Mouse (Mus musculus) heart, embryonic 15.5 days (tissue): Measurements from ENCODE around the gene Agps. TPM values are rescaled to one million over a fixed set of nuclear protein-coding genes. Genes with fewer than 3 reads are reported as not detected.

Experiments used
- ATAC-seq: fragments of 200-750 bp; cut with Nextera tagmentation; replicated peaks from 2 replicates; pipeline ENCODE4 v1.8.0; 2017; ENCODE audit warnings: low read depth, moderate TSS enrichment; ENCODE audit not compliant: insufficient number of reproducible peaks, insufficient read depth, low FRiP score
- H3K27ac ChIP-seq: fragments of 300-500 bp; sonication (generic); 2 replicates; pipeline ENCODE4 v1.5.1; 2015; ENCODE audit warnings: mild to moderate bottlenecking, inconsistent platforms
- H3K27me3 ChIP-seq: fragments of 300-500 bp; sonication (generic); 2 replicates; pipeline ENCODE4 v1.6.1; 2015; ENCODE audit warnings: inconsistent platforms
- H3K36me3 ChIP-seq: fragments of 300-500 bp; sonication (generic); 2 replicates; pipeline ENCODE4 v1.6.1; 2015; ENCODE audit warnings: mild to moderate bottlenecking, inconsistent platforms
- H3K4me1 ChIP-seq: fragments of 300-500 bp; sonication (generic); replicated peaks from 2 replicates; pipeline ENCODE4 v1.6.1; 2015; ENCODE audit warnings: inconsistent platforms
- H3K4me2 ChIP-seq: fragments of 300-500 bp; sonication (generic); 2 replicates; pipeline ENCODE4 v1.6.1; 2015; ENCODE audit warnings: inconsistent platforms, mild to moderate bottlenecking, moderate library complexity
- H3K4me3 ChIP-seq: fragments of 300-500 bp; sonication (generic); 2 replicates; pipeline ENCODE4 v1.5.1; 2015; ENCODE audit warnings: mild to moderate bottlenecking, inconsistent platforms
- H3K9ac ChIP-seq: fragments of 300-500 bp; sonication (generic); 2 replicates; pipeline ENCODE4 v1.6.1; 2015; ENCODE audit warnings: mild to moderate bottlenecking, inconsistent platforms
- H3K9me3 ChIP-seq: fragments of 300-500 bp; sonication (generic); replicated peaks from 2 replicates; pipeline ENCODE4 v1.6.1; 2016; ENCODE audit warnings: inconsistent platforms
- WGBS: fragments of 180-500 bp; shearing (Covaris S2); methylation state at CpG from one replicate; pipeline ENCODE4 v1.1.7; 2015; ENCODE audit warnings: mixed read lengths; 5-methylcytosine and 5-hydroxymethylcytosine counted together
- polyA plus RNA-seq: library from polyadenylated mRNA; unstranded; fragments of >200 nt; fragmentation: Nextera tagmentation; extraction: Ambion mirVana; gene quantifications from 2 replicates; pipeline ENCODE4 v1.2.1, GENCODE M21; 2015

Agps gene
- polyA plus RNA-seq, 1 experiment from 2014 or later, result 23.7 TPM

- Histone ChIP-seq H3K4me3 (no peak overlapping the region), H3K36me3 (no peaks in the 10 kb centered on the region), H3K27ac (no peak overlapping the region), H3K4me2 (no peak overlapping the region), H3K27me3 (no peaks in the 10 kb centered on the region), H3K9me3 (no peaks in the 10 kb centered on the region), H3K4me1 (no peaks in the 10 kb centered on the region), H3K9ac (no peak overlapping the region)
- ATAC-seq, result no peak
- WGBS, result 90% methylated on average over 5 of the region's 5 CpGs
Measured at GRCm38 (mm10) chr2:75807460-75807859, 24.5 kb upstream of the Agps start.

- H3K9me3 ChIP-seq, result no peaks in the 10 kb centered on the region
Measured at GRCm38 (mm10) chr2:75814880-75815279, 17.1 kb upstream of the Agps start.

GRCm38 (mm10) chr2:75815521-75815920 is 16.5 kb upstream of the Agps start:
- Histone ChIP-seq H3K36me3 (no peaks in the 10 kb centered on the region), H3K4me2 (no peak overlapping the region), H3K27me3 (no peaks in the 10 kb centered on the region), H3K4me1 (no peaks in the 10 kb centered on the region), H3K4me3 (no peak overlapping the region), H3K27ac (no peak overlapping the region), H3K9ac (no peak overlapping the region), H3K9me3 (no peaks in the 10 kb centered on the region)
- WGBS, result 64% methylated on average over 8 of the region's 8 CpGs
- ATAC-seq, result no peak

More at GRCm38 (mm10) chr2:75814880-75815279, 17.1 kb upstream of the Agps start:
- WGBS, result 68% methylated on average over 13 of the region's 13 CpGs
- no peak overlapping the region for H3K27ac ChIP-seq
- H3K36me3 ChIP-seq, result no peaks in the 10 kb centered on the region
- no peak overlapping the region for H3K4me2 ChIP-seq
- H3K4me3 ChIP-seq, result no peak overlapping the region
- no peaks in the 10 kb centered on the region for H3K27me3 ChIP-seq
- ATAC-seq, result no peak
- H3K9ac ChIP-seq, result no peak overlapping the region
- H3K4me1 ChIP-seq, result no peaks in the 10 kb centered on the region

GRCm38 (mm10) chr2:75816673-75817072 is 15.3 kb upstream of the Agps start:
- Histone ChIP-seq H3K27ac (no peak overlapping the region), H3K4me1 (no peaks in the 10 kb centered on the region), H3K4me3 (no peak overlapping the region), H3K9ac (no peak overlapping the region), H3K36me3 (no peaks in the 10 kb centered on the region), H3K27me3 (no peaks in the 10 kb centered on the region), H3K4me2 (no peak overlapping the region), H3K9me3 (no peaks in the 10 kb centered on the region)
- no peak for ATAC-seq
- WGBS, result 67% methylated on average over 6 of the region's 6 CpGs

GRCm38 (mm10) chr2:75818719-75819118 is 13.3 kb upstream of the Agps start:
- no peaks in the 10 kb centered on the region for H3K36me3 ChIP-seq
- ATAC-seq, result no peak
- no peak overlapping the region for H3K4me2 ChIP-seq
- H3K4me3 ChIP-seq, result no peak overlapping the region
- no peaks in the 10 kb centered on the region for H3K4me1 ChIP-seq
- no peaks in the 10 kb centered on the region for H3K9me3 ChIP-seq
- H3K9ac ChIP-seq, result no peak overlapping the region
- H3K27me3 ChIP-seq, result no peaks in the 10 kb centered on the region
- H3K27ac ChIP-seq, result no peak overlapping the region
- 76% methylated on average over 7 of the region's 7 CpGs for WGBS

GRCm38 (mm10) chr2:75819796-75820195 is 12.2 kb upstream of the Agps start:
- Histone ChIP-seq H3K4me1 (no peaks in the 10 kb centered on the region), H3K9me3 (no peaks in the 10 kb centered on the region), H3K27ac (no peak overlapping the region), H3K4me2 (no peak overlapping the region), H3K4me3 (no peak overlapping the region), H3K9ac (no peak overlapping the region), H3K27me3 (no peaks in the 10 kb centered on the region), H3K36me3 (no peaks in the 10 kb centered on the region)
- ATAC-seq, result no peak
- 84% methylated on average over 3 of the region's 3 CpGs for WGBS

- no peaks in the 10 kb centered on the region for H3K27me3 ChIP-seq
- no peak overlapping the region for H3K4me3 ChIP-seq
- no peak overlapping the region for H3K9ac ChIP-seq
- WGBS, result 71% methylated on average over 13 of the region's 13 CpGs
- no peaks in the 10 kb centered on the region for H3K9me3 ChIP-seq
- H3K4me2 ChIP-seq, result no peak overlapping the region
- no peaks in the 10 kb centered on the region for H3K4me1 ChIP-seq
- no peaks in the 10 kb centered on the region for H3K36me3 ChIP-seq
- no peak overlapping the region for H3K27ac ChIP-seq
- ATAC-seq, result no peak
Measured at GRCm38 (mm10) chr2:75821971-75822751, 9.8 kb upstream of the Agps start.

GRCm38 (mm10) chr2:75823736-75824135 is 8.2 kb upstream of the Agps start:
- ATAC-seq, result no peak
- no peak overlapping the region for H3K4me3 ChIP-seq
- no peak overlapping the region for H3K27ac ChIP-seq
- no peak overlapping the region for H3K9ac ChIP-seq
- no peaks in the 10 kb centered on the region for H3K9me3 ChIP-seq
- 51% methylated on average over 7 of the region's 7 CpGs for WGBS
- H3K4me2 ChIP-seq, result no peak overlapping the region
- no peaks in the 10 kb centered on the region for H3K27me3 ChIP-seq
- H3K4me1 ChIP-seq, result no peaks in the 10 kb centered on the region
- H3K36me3 ChIP-seq, result no peaks in the 10 kb centered on the region

DNA sequence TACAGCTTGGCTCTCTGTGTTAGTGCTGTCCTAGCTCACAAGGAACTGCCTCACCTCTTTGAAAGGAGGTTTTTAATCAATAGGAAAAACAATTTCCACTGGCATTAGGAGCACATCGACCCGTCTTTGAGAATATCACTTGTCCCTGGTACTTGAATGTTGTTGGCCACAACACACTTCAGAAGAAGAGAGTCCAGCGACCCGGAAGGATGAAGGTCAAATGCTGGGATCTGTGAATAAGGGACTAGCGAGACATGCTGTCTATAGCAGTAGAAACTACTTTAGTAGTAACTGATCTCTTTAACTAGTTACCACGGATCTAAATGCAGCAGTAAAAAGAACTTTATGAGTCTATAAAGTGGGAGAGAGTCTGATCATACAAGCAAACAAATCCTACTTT is 7.8 kb upstream of the Agps start:
- Histone ChIP-seq H3K4me1 (no peaks in the 10 kb centered on the region), H3K9me3 (no peaks in the 10 kb centered on the region), H3K4me3 (no peak overlapping the region), H3K27ac (no peak overlapping the region), H3K4me2 (no peak overlapping the region), H3K27me3 (no peaks in the 10 kb centered on the region), H3K36me3 (no peaks in the 10 kb centered on the region), H3K9ac (no peak overlapping the region)
- 47% methylated on average over 6 of the region's 6 CpGs for WGBS
- no peak for ATAC-seq

GRCm38 (mm10) chr2:75824846-75825245 is 7.1 kb upstream of the Agps start:
- Histone ChIP-seq H3K9me3 (no peaks in the 10 kb centered on the region), H3K27ac (no peak overlapping the region), H3K27me3 (no peaks in the 10 kb centered on the region), H3K4me1 (no peaks in the 10 kb centered on the region), H3K9ac (no peak overlapping the region), H3K36me3 (no peaks in the 10 kb centered on the region), H3K4me2 (no peak overlapping the region), H3K4me3 (no peak overlapping the region)
- no peak for ATAC-seq
- WGBS, result 37% methylated on average over 3 of the region's 3 CpGs

- H3K36me3 ChIP-seq, result no peaks in the 10 kb centered on the region
- H3K27ac ChIP-seq, result no peak overlapping the region
- H3K9ac ChIP-seq, result no peak overlapping the region
- no peak for ATAC-seq
- H3K27me3 ChIP-seq, result no peaks in the 10 kb centered on the region
- H3K4me3 ChIP-seq, result no peak overlapping the region
- WGBS, result 64% methylated on average over 1 of the region's 1 CpGs
- H3K4me1 ChIP-seq, result no peaks in the 10 kb centered on the region
- no peak overlapping the region for H3K4me2 ChIP-seq
- H3K9me3 ChIP-seq, result no peaks in the 10 kb centered on the region
Measured at GRCm38 (mm10) chr2:75825603-75826002, 6.4 kb upstream of the Agps start.

DNA sequence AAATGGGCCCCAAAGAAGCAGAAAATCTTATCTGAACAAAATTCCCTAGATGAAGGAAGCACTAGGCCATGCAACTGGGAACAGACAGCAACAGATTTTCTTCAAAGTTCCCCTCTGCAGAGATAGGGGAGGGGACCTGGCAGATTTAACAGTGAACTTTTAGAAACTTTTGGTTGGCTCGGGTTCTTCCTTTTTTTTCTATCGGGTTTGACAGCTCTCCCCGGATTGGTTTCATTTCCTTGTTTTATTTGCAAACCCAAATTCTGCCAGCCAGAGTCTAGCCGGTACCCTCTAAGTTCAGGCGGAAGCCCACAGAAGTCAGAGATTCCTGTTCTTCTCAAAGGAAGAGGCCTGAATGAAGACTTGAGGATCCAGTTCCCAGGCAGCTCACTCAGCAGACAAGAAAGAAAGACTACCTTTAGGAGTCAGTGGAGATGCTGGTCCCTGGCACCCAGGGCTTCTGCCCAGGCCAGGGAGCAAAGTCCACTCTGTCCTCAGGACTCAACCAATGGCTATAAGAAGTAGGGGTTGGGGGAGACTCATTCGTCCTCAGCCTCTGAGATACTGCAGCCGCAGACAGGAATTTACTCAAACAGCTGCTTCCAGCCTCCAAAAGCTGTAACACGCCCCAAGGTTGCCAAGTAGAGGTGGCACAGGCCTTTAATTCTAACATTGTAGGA is 2.9 kb upstream of the Agps start:
- Histone ChIP-seq H3K4me2 (no peak overlapping the region), H3K9ac (no peak overlapping the region), H3K4me3 (no peak overlapping the region), H3K27ac (no peak overlapping the region; the same call in 1 of the 2 replicates), H3K36me3 (no peaks in the 10 kb centered on the region), H3K9me3 (no peaks in the 10 kb centered on the region), H3K27me3 (no peaks in the 10 kb centered on the region), H3K4me1 (peaks cover 11% of the 10 kb centered on the region)
- no peak for ATAC-seq
- WGBS, result 56% methylated on average over 8 of the region's 8 CpGs
